Mouse (Mus musculus): ENCODE data around the gene Gm17364.

GRCm38 (mm10) chr13:41298533-41298932 is 24.8 kb upstream of the Gm17364 start:
- TF ChIP-seq CTCF (IDR thresholded peaks at IDR 0.05; ENCODE audit: extremely low read depth, insufficient read depth, low read length), result no peak
- TF ChIP-seq POLR2A (IDR thresholded peaks at IDR 0.05; ENCODE audit: extremely low read depth, insufficient read depth, low read length), result no peak

All from cortical plate, adult 2 months (tissue).